Mouse (Mus musculus) olfactory bulb, adult 2 months (tissue): Measurements from ENCODE around the gene Grip1.

ENCODE experiments used
- CTCF ChIP-seq: fragments of 200-500 bp; IDR thresholded peaks from 2 replicates; pipeline ENCODE4 v1.5.1; 2012; ENCODE audit warnings: low read depth, mild to moderate bottlenecking, low read length, moderate library complexity; ENCODE audit not compliant: insufficient read depth
- POLR2A ChIP-seq: fragments of 200-500 bp; IDR thresholded peaks from 2 replicates; pipeline ENCODE4 v1.6.1; 2012; ENCODE audit warnings: mild to moderate bottlenecking, low read depth, low read length, moderate library complexity; ENCODE audit not compliant: insufficient read depth

GRCm38 (mm10) chr10:119631966-119632365 is 178.3 kb downstream of the Grip1 start:
- TF ChIP-seq POLR2A: no peak
- no peak for TF ChIP-seq CTCF
